ENCODE assay signal across 26 mouse cellular contexts in the genomic region with DNA sequence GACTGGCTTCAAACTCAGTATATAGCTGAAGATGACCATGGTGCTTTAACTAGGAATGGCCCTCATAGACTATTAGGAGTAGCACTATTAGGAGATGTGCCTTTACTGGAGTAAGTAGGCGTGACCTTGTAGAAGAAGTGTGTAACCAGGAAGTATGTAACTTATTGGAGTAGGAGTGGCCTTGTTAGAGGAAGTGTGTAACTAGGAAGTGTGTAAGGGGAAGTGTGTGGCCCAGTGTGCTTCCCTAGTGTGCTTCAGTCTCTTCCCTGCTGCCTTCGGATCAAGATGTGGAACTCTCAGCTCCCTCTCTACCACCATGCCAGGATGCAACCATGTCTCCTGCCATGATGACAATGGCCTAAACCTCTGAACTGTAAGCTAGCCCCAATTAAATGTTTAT.
"Had no signal": no experiment of that assay in that cellular context is flagged by ENCODE, and none has a peak within 500 bp of the region (broad histone marks: within the 10 kb centered on the region; RNA-seq: fewer than 3 reads in every experiment).

No protein-coding gene starts in this region.

- H3K27me3 ChIP-seq: heart, embryonic 12.5 days; hindbrain, embryonic 12.5 days; intestine, embryonic 15.5 days; limb, embryonic 13.5 days; limb, embryonic 15.5 days; liver, embryonic 12.5 days had no signal

- ATAC-seq: hindbrain, embryonic 16.5 days; inflammation-experienced regulatory T-cells, adult 6 months; intestine, embryonic 15.5 days; intestine, postnatal 0 days; liver, embryonic 12.5 days had no signal

- H3K4me1 ChIP-seq: heart, embryonic 10.5 days; heart, embryonic 12.5 days; hindbrain, embryonic 10.5 days; intestine, embryonic 15.5 days; liver, embryonic 12.5 days had no signal

- H3K4me2 ChIP-seq: heart, embryonic 12.5 days; hindbrain, embryonic 12.5 days; hindbrain, embryonic 14.5 days; intestine, embryonic 15.5 days; limb, embryonic 13.5 days; limb, embryonic 15.5 days; liver, embryonic 12.5 days had no signal

- H3K27ac ChIP-seq: heart, embryonic 10.5 days; hindbrain, embryonic 10.5 days; hindbrain, embryonic 12.5 days; hindbrain, embryonic 14.5 days; intestine, embryonic 15.5 days; layer of hippocampus, adult 2 months; limb, embryonic 13.5 days; limb, embryonic 15.5 days; liver, embryonic 12.5 days had no signal

- H3K4me3 ChIP-seq: heart, embryonic 10.5 days; heart, embryonic 12.5 days; hindbrain, embryonic 10.5 days; hindbrain, embryonic 12.5 days; intestine, embryonic 15.5 days; layer of hippocampus, adult 2 months; limb, embryonic 13.5 days; limb, embryonic 15.5 days; liver, embryonic 12.5 days had no signal

- H3K9me3 ChIP-seq: heart, embryonic 10.5 days; heart, embryonic 12.5 days; hindbrain, embryonic 10.5 days; hindbrain, embryonic 12.5 days; intestine, embryonic 15.5 days; limb, embryonic 13.5 days; limb, embryonic 15.5 days; liver, embryonic 12.5 days had no signal

- H3K9ac ChIP-seq: heart, embryonic 12.5 days; hindbrain, embryonic 12.5 days; hindbrain, embryonic 14.5 days; intestine, embryonic 15.5 days; limb, embryonic 13.5 days; limb, embryonic 15.5 days; liver, embryonic 12.5 days had no signal

- H3K36me3 ChIP-seq: heart, embryonic 10.5 days; heart, embryonic 12.5 days; hindbrain, embryonic 10.5 days; hindbrain, embryonic 12.5 days; intestine, embryonic 15.5 days; limb, embryonic 13.5 days; limb, embryonic 15.5 days; liver, embryonic 12.5 days had no signal

- DNase-seq: gastrocnemius, postnatal 14 days; gastrocnemius, postnatal 36 days; heart, adult 18-20 months; heart, postnatal 10 days; heart, postnatal 4 days; kidney, adult 18-20 months; kidney, adult 8-10 months; kidney, postnatal 10 days; kidney, postnatal 25 days; kidney, postnatal 4 days; layer of hippocampus, adult 9-11 months; layer of hippocampus, postnatal 36 days; left cerebral cortex, postnatal 4 days had no signal
